Mouse (Mus musculus): ENCODE results near the gene D230025D16Rik.

- no peak for TF ChIP-seq POLR2A (IDR thresholded peaks at IDR 0.05; ENCODE audit: low read depth, low read length)
- no peak for TF ChIP-seq CTCF (IDR thresholded peaks at IDR 0.05; ENCODE audit: borderline replicate concordance, insufficient read depth, low read length)
Measured at GRCm38 (mm10) chr8:105233126-105233935, 8.4 kb downstream of the D230025D16Rik start.

Data from embryonic fibroblast, embryonic 13.5 days (primary cell).